Mouse (Mus musculus): Measurements from ENCODE around the gene Ppif. TPM values are rescaled to one million over a fixed set of nuclear protein-coding genes. Genes with fewer than 3 reads are reported as not detected.

Ppif gene
- 21.5 and 24.3 TPM in 2 replicates for polyA plus RNA-seq (2015; fragmentation: Nextera tagmentation; extraction: Ambion mirVana)

- H3K27me3 ChIP-seq = no peaks in the 10 kb centered on the region
- peak within 1 kb of the TSS; percentile 92 for H3K9ac ChIP-seq (replicated peaks)
- H3K36me3 ChIP-seq = peaks cover 12% of the 10 kb centered on the region
- peak within 1 kb of the TSS; percentile 96 for H3K4me3 ChIP-seq
- peak within 1 kb of the TSS; percentile 96 for H3K4me2 ChIP-seq (replicated peaks)
- H3K27ac ChIP-seq (replicated peaks) = peak within 1 kb of the TSS; percentile 66
- H3K4me1 ChIP-seq = peaks cover 22% of the 10 kb centered on the region
- no peaks in the 10 kb centered on the region for H3K9me3 ChIP-seq
- peak; percentile 92 for ATAC-seq (replicated peaks)
- under 1% methylated on average over 70 of the region's 70 CpGs for WGBS
Observed at GRCm38 (mm10) chr14:25693888-25694568, at the start of gene Ppif. Ppif (plus strand) TSS chr14:25694154.

GRCm38 (mm10) chr14:25645717-25646116, 48.2 kb upstream of the Ppif start:
- WGBS = 85% methylated on average over 9 of the region's 9 CpGs
- Histone ChIP-seq H3K27me3 (no peaks in the 10 kb centered on the region), H3K4me3 (no peak overlapping the region), H3K36me3 (peaks cover 79% of the 10 kb centered on the region), H3K27ac (replicated peaks) (no peak overlapping the region), H3K4me1 (no peaks in the 10 kb centered on the region), H3K4me2 (replicated peaks) (no peak overlapping the region), H3K9me3 (no peaks in the 10 kb centered on the region), H3K9ac (replicated peaks) (no peak overlapping the region)
- ATAC-seq (replicated peaks) = no peak

- Histone ChIP-seq H3K9ac (replicated peaks) (no peak overlapping the region), H3K9me3 (no peaks in the 10 kb centered on the region), H3K4me2 (replicated peaks) (no peak overlapping the region), H3K4me1 (no peaks in the 10 kb centered on the region), H3K4me3 (no peak overlapping the region), H3K27me3 (no peaks in the 10 kb centered on the region), H3K36me3 (peaks cover 83% of the 10 kb centered on the region), H3K27ac (replicated peaks) (no peak overlapping the region)
- WGBS = 79% methylated on average over 2 of the region's 2 CpGs
- 0 out of 2 replicates have a peak, but pooled peaks have one; percentile 21 for ATAC-seq (replicated peaks)
Observed at GRCm38 (mm10) chr14:25646161-25646621, 47.8 kb upstream of the Ppif start.

GRCm38 (mm10) chr14:25651131-25651530, 42.8 kb upstream of the Ppif start:
- peaks cover 99% of the 10 kb centered on the region for H3K36me3 ChIP-seq

GRCm38 (mm10) chr14:25651905-25652304, 42.0 kb upstream of the Ppif start:
- ATAC-seq (replicated peaks) = no peak
- Histone ChIP-seq H3K27ac (replicated peaks) (no peak overlapping the region), H3K36me3 (peaks cover 99% of the 10 kb centered on the region), H3K4me1 (no peaks in the 10 kb centered on the region), H3K4me3 (no peak overlapping the region), H3K9me3 (no peaks in the 10 kb centered on the region), H3K27me3 (no peaks in the 10 kb centered on the region), H3K9ac (replicated peaks) (no peak overlapping the region), H3K4me2 (replicated peaks) (no peak overlapping the region)
- 90% methylated on average over 9 of the region's 9 CpGs for WGBS

More at GRCm38 (mm10) chr14:25651131-25651530, 42.8 kb upstream of the Ppif start:
- Histone ChIP-seq H3K27me3 (no peaks in the 10 kb centered on the region), H3K9ac (replicated peaks) (no peak overlapping the region), H3K4me2 (replicated peaks) (no peak overlapping the region), H3K9me3 (no peaks in the 10 kb centered on the region), H3K4me3 (no peak overlapping the region), H3K4me1 (no peaks in the 10 kb centered on the region), H3K27ac (replicated peaks) (no peak overlapping the region)
- 97% methylated on average over 4 of the region's 4 CpGs for WGBS
- ATAC-seq (replicated peaks) = no peak

- Histone ChIP-seq H3K9me3 (no peaks in the 10 kb centered on the region), H3K27me3 (no peaks in the 10 kb centered on the region), H3K36me3 (peaks cover 99% of the 10 kb centered on the region), H3K4me2 (replicated peaks) (no peak overlapping the region), H3K27ac (replicated peaks) (no peak overlapping the region), H3K4me3 (no peak overlapping the region), H3K9ac (replicated peaks) (no peak overlapping the region), H3K4me1 (no peaks in the 10 kb centered on the region)
- 91% methylated on average over 14 of the region's 14 CpGs for WGBS
- ATAC-seq (replicated peaks) = no peak
Observed at GRCm38 (mm10) chr14:25654401-25655197, 39.4 kb upstream of the Ppif start.

GRCm38 (mm10) chr14:25660661-25661060, 33.3 kb upstream of the Ppif start:
- no peak overlapping the region for H3K9ac ChIP-seq (replicated peaks)

GRCm38 (mm10) chr14:25661185-25661920, 32.6 kb upstream of the Ppif start:
- no peak overlapping the region for H3K4me2 ChIP-seq (replicated peaks)
- H3K9ac ChIP-seq (replicated peaks) = no peak overlapping the region
- WGBS = 87% methylated on average over 17 of the region's 17 CpGs
- H3K27ac ChIP-seq (replicated peaks) = no peak overlapping the region
- 0 out of 2 replicates have a peak, but pooled peaks have one; percentile 18 for ATAC-seq (replicated peaks)
- no peak overlapping the region for H3K4me3 ChIP-seq
- peaks cover 94% of the 10 kb centered on the region for H3K36me3 ChIP-seq
- no peaks in the 10 kb centered on the region for H3K4me1 ChIP-seq
- no peaks in the 10 kb centered on the region for H3K27me3 ChIP-seq
- no peaks in the 10 kb centered on the region for H3K9me3 ChIP-seq

More at GRCm38 (mm10) chr14:25660661-25661060, 33.3 kb upstream of the Ppif start:
- no peaks in the 10 kb centered on the region for H3K4me1 ChIP-seq
- H3K9me3 ChIP-seq = no peaks in the 10 kb centered on the region
- H3K4me2 ChIP-seq (replicated peaks) = no peak overlapping the region
- no peak overlapping the region for H3K4me3 ChIP-seq
- no peak overlapping the region for H3K27ac ChIP-seq (replicated peaks)
- ATAC-seq (replicated peaks) = no peak
- 64% methylated on average over 11 of the region's 11 CpGs for WGBS
- H3K27me3 ChIP-seq = no peaks in the 10 kb centered on the region
- peaks cover 96% of the 10 kb centered on the region for H3K36me3 ChIP-seq

- no peaks in the 10 kb centered on the region for H3K9me3 ChIP-seq
- H3K4me2 ChIP-seq (replicated peaks) = no peak overlapping the region
- no peaks in the 10 kb centered on the region for H3K4me1 ChIP-seq
- no peak for ATAC-seq (replicated peaks)
- H3K27me3 ChIP-seq = no peaks in the 10 kb centered on the region
- peak overlapping the region; percentile 55 for H3K27ac ChIP-seq (replicated peaks)
- WGBS = 85% methylated on average over 7 of the region's 7 CpGs
- H3K4me3 ChIP-seq = no peak overlapping the region
- peaks cover 70% of the 10 kb centered on the region for H3K36me3 ChIP-seq
- no peak overlapping the region for H3K9ac ChIP-seq (replicated peaks)
Observed at GRCm38 (mm10) chr14:25663649-25664309, 30.2 kb upstream of the Ppif start.

- Histone ChIP-seq H3K9me3 (no peaks in the 10 kb centered on the region), H3K4me2 (replicated peaks) (no peak overlapping the region), H3K27ac (replicated peaks) (peak overlapping the region; percentile 55), H3K27me3 (no peaks in the 10 kb centered on the region), H3K9ac (replicated peaks) (no peak overlapping the region), H3K36me3 (peaks cover 65% of the 10 kb centered on the region), H3K4me1 (no peaks in the 10 kb centered on the region), H3K4me3 (no peak overlapping the region)
- ATAC-seq (replicated peaks) = no peak
- 78% methylated on average over 7 of the region's 7 CpGs for WGBS
Observed at GRCm38 (mm10) chr14:25664310-25664695, 29.7 kb upstream of the Ppif start.

GRCm38 (mm10) chr14:25665314-25665970, 28.5 kb upstream of the Ppif start:
- no peaks in the 10 kb centered on the region for H3K27me3 ChIP-seq
- H3K4me3 ChIP-seq = no peak overlapping the region
- peaks cover 55% of the 10 kb centered on the region for H3K36me3 ChIP-seq
- H3K4me1 ChIP-seq = no peaks in the 10 kb centered on the region
- no peak for ATAC-seq (replicated peaks)
- WGBS = 67% methylated on average over 19 of the region's 19 CpGs
- H3K9me3 ChIP-seq = no peaks in the 10 kb centered on the region
- H3K4me2 ChIP-seq (replicated peaks) = no peak overlapping the region
- H3K27ac ChIP-seq (replicated peaks) = peak overlapping the region; percentile 52
- no peak overlapping the region for H3K9ac ChIP-seq (replicated peaks)

Measured in forebrain, embryonic 15.5 days (tissue).